Mouse (Mus musculus) neural tube, embryonic 14.5 days (tissue): ENCODE results near the gene Tmtc3. TPM values are rescaled to one million over a fixed set of nuclear protein-coding genes. Genes with fewer than 3 reads are reported as not detected.
"Not testable (repeated sequence)": the region's sequence is repeated elsewhere in the genome, so short reads cannot be mapped to it uniquely, and the experiment has no call there.

Source experiments
- ATAC-seq: fragments of 200-750 bp; cut with Nextera tagmentation; 2 replicates; pipeline ENCODE4 v1.8.0; 2017; ENCODE audit warnings: low read depth, mild to moderate bottlenecking, moderate TSS enrichment, moderate library complexity
- H3K27ac ChIP-seq: fragments of 300-500 bp; sonication (generic); 2 replicates; pipeline ENCODE4 v1.5.1; 2014; ENCODE audit warnings: low read depth, mild to moderate bottlenecking, control low read depth, low read length, moderate library complexity, mixed read lengths
- H3K27me3 ChIP-seq: fragments of 300-500 bp; sonication (generic); 2 replicates; pipeline ENCODE4 v1.6.1; 2014; ENCODE audit warnings: low read length; ENCODE audit not compliant: control insufficient read depth, insufficient read depth
- H3K36me3 ChIP-seq: fragments of 300-500 bp; sonication (generic); 2 replicates; pipeline ENCODE4 v1.6.1; 2014; ENCODE audit warnings: low read length, mixed read lengths; ENCODE audit not compliant: control insufficient read depth, insufficient read depth
- H3K4me1 ChIP-seq: fragments of 300-500 bp; sonication (generic); 2 replicates; pipeline ENCODE4 v1.6.1; 2014; ENCODE audit warnings: low read length; ENCODE audit not compliant: control insufficient read depth, insufficient read depth
- H3K4me2 ChIP-seq: fragments of 300-500 bp; sonication (generic); 2 replicates; pipeline ENCODE4 v1.6.1; 2014; ENCODE audit warnings: mild to moderate bottlenecking, low read depth, low read length, control low read depth
- H3K4me3 ChIP-seq: fragments of 300-500 bp; sonication (generic); 2 replicates; pipeline ENCODE4 v1.5.1; 2014; ENCODE audit warnings: low read depth, low read length, control low read depth, mixed read lengths
- H3K9ac ChIP-seq: fragments of 300-500 bp; sonication (generic); replicated peaks from 2 replicates; pipeline ENCODE4 v1.6.1; 2014; ENCODE audit warnings: low read depth, mild to moderate bottlenecking, control low read depth, low read length, mixed read lengths
- H3K9me3 ChIP-seq: fragments of 300-500 bp; sonication (generic); 2 replicates; pipeline ENCODE4 v1.6.1; 2016; ENCODE audit warnings: low read length; ENCODE audit not compliant: control insufficient read depth
- WGBS: fragments of 180-500 bp; shearing (Covaris S2); extraction: QIAGEN DNeasy Blood & Tissue Kit; methylation state at CpG from one replicate; pipeline ENCODE4 v1.1.7; 2014; 5-methylcytosine and 5-hydroxymethylcytosine counted together
- polyA plus RNA-seq: library from polyadenylated mRNA; unstranded; fragments of >200 nt; fragmentation: Nextera tagmentation; extraction: Ambion mirVana; gene quantifications from 2 replicates; pipeline ENCODE4 v1.2.1, GENCODE M21; 2014

Tmtc3 gene
- polyA plus RNA-seq, 1 experiment from 2014 or later: 11.8 TPM

GRCm38 (mm10) chr10:100479538-100479937, 7.6 kb downstream of the Tmtc3 start:
- no peak overlapping the region for H3K9ac ChIP-seq
- 92% methylated on average over 3 of the region's 3 CpGs for WGBS
- H3K36me3 ChIP-seq: peaks cover 11% of the 10 kb centered on the region; the same call in 1 of the 2 replicates
- ATAC-seq: no peak
- no peaks in the 10 kb centered on the region for H3K27me3 ChIP-seq
- no peak overlapping the region for H3K27ac ChIP-seq
- no peaks in the 10 kb centered on the region for H3K4me1 ChIP-seq
- no peak overlapping the region for H3K4me3 ChIP-seq
- no peaks in the 10 kb centered on the region for H3K9me3 ChIP-seq
- H3K4me2 ChIP-seq: no peak overlapping the region

- WGBS: 60% methylated on average over 3 of the region's 3 CpGs
- no peak overlapping the region for H3K9ac ChIP-seq
- H3K4me1 ChIP-seq: no peaks in the 10 kb centered on the region
- H3K4me2 ChIP-seq: no peak overlapping the region
- no peaks in the 10 kb centered on the region for H3K27me3 ChIP-seq
- no peaks in the 10 kb centered on the region for H3K9me3 ChIP-seq
- ATAC-seq: no peak
- peaks cover 11% of the 10 kb centered on the region; the same call in 1 of the 2 replicates for H3K36me3 ChIP-seq
- H3K27ac ChIP-seq: no peak overlapping the region
- H3K4me3 ChIP-seq: no peak overlapping the region
These were observed 12.1 kb downstream of the Tmtc3 start for GRCm38 (mm10) chr10:100475040-100475439.

- no peaks in the 10 kb centered on the region for H3K9me3 ChIP-seq
- H3K4me2 ChIP-seq: no peak overlapping the region
- H3K27me3 ChIP-seq: no peaks in the 10 kb centered on the region
- no peak overlapping the region for H3K9ac ChIP-seq
- H3K27ac ChIP-seq: no peak overlapping the region
- peaks cover 8% of the 10 kb centered on the region for H3K36me3 ChIP-seq
- no peaks in the 10 kb centered on the region for H3K4me1 ChIP-seq
- H3K4me3 ChIP-seq: no peak overlapping the region
- ATAC-seq: no peak
These were observed 26.6 kb downstream of the Tmtc3 start for GRCm38 (mm10) chr10:100460515-100460914.

GRCm38 (mm10) chr10:100449394-100449793, 37.8 kb downstream of the Tmtc3 start:
- Histone ChIP-seq H3K9me3 (no peaks in the 10 kb centered on the region), H3K27me3 (no peaks in the 10 kb centered on the region), H3K4me2 (no peak overlapping the region), H3K36me3 (no peaks in the 10 kb centered on the region; the same call in 1 of the 2 replicates), H3K9ac (no peak overlapping the region), H3K27ac (no peak overlapping the region), H3K4me3 (no peak overlapping the region), H3K4me1 (no peaks in the 10 kb centered on the region)
- ATAC-seq: no peak

- Histone ChIP-seq H3K27ac (no peak overlapping the region), H3K4me2 (no peak overlapping the region), H3K4me3 (no peak overlapping the region), H3K36me3 (no peaks in the 10 kb centered on the region), H3K27me3 (no peaks in the 10 kb centered on the region), H3K9me3 (no peaks in the 10 kb centered on the region), H3K9ac (no peak overlapping the region), H3K4me1 (no peaks in the 10 kb centered on the region)
- WGBS: 94% methylated on average over 2 of the region's 2 CpGs
- ATAC-seq: no peak
These were observed 59.6 kb downstream of the Tmtc3 start for GRCm38 (mm10) chr10:100427592-100427991.

- H3K4me1 ChIP-seq: no peaks in the 10 kb centered on the region
- no peak for ATAC-seq
- H3K9ac ChIP-seq: no peak overlapping the region
- H3K9me3 ChIP-seq: no peaks in the 10 kb centered on the region
- no peaks in the 10 kb centered on the region for H3K27me3 ChIP-seq
- H3K27ac ChIP-seq: no peak overlapping the region
- H3K4me2 ChIP-seq: no peak overlapping the region
- WGBS: 86% methylated on average over 7 of the region's 7 CpGs
- H3K4me3 ChIP-seq: no peak overlapping the region
- no peaks in the 10 kb centered on the region for H3K36me3 ChIP-seq
These were observed 71.6 kb downstream of the Tmtc3 start for GRCm38 (mm10) chr10:100415566-100415965.

GRCm38 (mm10) chr10:100402301-100402700, 84.8 kb downstream of the Tmtc3 start:
- H3K36me3 ChIP-seq, H3K27ac ChIP-seq, ATAC-seq, H3K9ac ChIP-seq, H3K4me2 ChIP-seq, H3K4me1 ChIP-seq, H3K27me3 ChIP-seq, H3K9me3 ChIP-seq, H3K4me3 ChIP-seq: not testable (repeated sequence)
- WGBS: 88% methylated on average over 6 of the region's 6 CpGs

Other genes starting within 250 kb of the Tmtc3 start
- not detected in 2 replicates for gene Gm4301, start 151.7 kb downstream of the Tmtc3 start, polyA plus RNA-seq
- not detected in 2 replicates for gene Gm4302, start 146.5 kb downstream of the Tmtc3 start, polyA plus RNA-seq
- gene Gm4303, start 141.4 kb downstream of the Tmtc3 start, polyA plus RNA-seq: not detected in 2 replicates
- gene Gm4305, start 136.3 kb downstream of the Tmtc3 start, polyA plus RNA-seq: not detected in 2 replicates
- gene Gm4307, start 126.0 kb downstream of the Tmtc3 start, polyA plus RNA-seq: not detected in 2 replicates
- not detected in 2 replicates for gene Gm4312, start 104.8 kb downstream of the Tmtc3 start, polyA plus RNA-seq
- gene Cep290, start 208 bp upstream of the Tmtc3 start, polyA plus RNA-seq: 7.6 and 9.1 TPM in 2 replicates
- gene 4930430F08Rik, start 103.1 kb upstream of the Tmtc3 start, polyA plus RNA-seq: 16.1 and 19.3 TPM in 2 replicates
- 0.25 TPM in 1 of 2 replicates, not detected in the other for gene 1700017N19Rik, start 103.1 kb upstream of the Tmtc3 start, polyA plus RNA-seq